Mouse (Mus musculus) hindbrain, postnatal 0 days (tissue): ENCODE measurements around the gene Cript. TPM values are rescaled to one million over a fixed set of nuclear protein-coding genes. Genes with fewer than 3 reads are reported as not detected.
"Not testable (repeated sequence)": the region's sequence is repeated elsewhere in the genome, so short reads cannot be mapped to it uniquely, and the experiment has no call there.

ENCODE experiments used
- ATAC-seq: fragments of 200-750 bp; cut with Nextera tagmentation; 2 replicates; pipeline ENCODE4 v1.8.0; 2017; ENCODE audit warnings: mild to moderate bottlenecking, moderate TSS enrichment, moderate library complexity
- DNase-seq: peaks from one replicate; pipeline ENCODE4 v3.0.0-alpha.2; 2015; ENCODE audit warnings: low spot score
- H3K27ac ChIP-seq: fragments of 300-500 bp; sonication (generic); 2 replicates; pipeline ENCODE4 v1.5.1; 2014; ENCODE audit warnings: mild to moderate bottlenecking
- H3K27me3 ChIP-seq: fragments of 300-500 bp; sonication (generic); 2 replicates; pipeline ENCODE4 v1.6.1; 2014; ENCODE audit warnings: low read length, mixed read lengths; ENCODE audit not compliant: insufficient read depth
- H3K36me3 ChIP-seq: fragments of 300-500 bp; sonication (generic); 2 replicates; pipeline ENCODE4 v1.6.1; 2014; ENCODE audit warnings: low read length, mixed read lengths; ENCODE audit not compliant: insufficient read depth
- H3K4me1 ChIP-seq: fragments of 300-500 bp; sonication (generic); 2 replicates; pipeline ENCODE4 v1.6.1; 2014; ENCODE audit warnings: antibody characterized with exemption, low read length, mixed read lengths; ENCODE audit not compliant: insufficient read depth
- H3K4me2 ChIP-seq: fragments of 300-500 bp; sonication (generic); 2 replicates; pipeline ENCODE4 v1.6.1; 2014; ENCODE audit warnings: low read depth, mild to moderate bottlenecking, low read length, moderate library complexity, mixed read lengths
- H3K4me3 ChIP-seq: fragments of 300-500 bp; sonication (generic); 2 replicates; pipeline ENCODE4 v1.5.1; 2014; ENCODE audit warnings: low read length
- H3K9ac ChIP-seq: fragments of 300-500 bp; sonication (generic); replicated peaks from 2 replicates; pipeline ENCODE4 v1.6.1; 2014; ENCODE audit warnings: mild to moderate bottlenecking, low read length, moderate library complexity, mixed read lengths
- H3K9me3 ChIP-seq: fragments of 300-500 bp; sonication (generic); 2 replicates; pipeline ENCODE4 v1.6.1; 2016; ENCODE audit warnings: low read length, mixed read lengths
- CTCF ChIP-seq: IDR thresholded peaks from 2 replicates; pipeline ENCODE4 v1.5.1; 2016; ENCODE audit warnings: antibody characterized with exemption, control low read depth, low read depth
- WGBS: fragments of 180-500 bp; shearing (Covaris S2); extraction: QIAGEN DNeasy Blood & Tissue Kit; methylation state at CpG from one replicate; pipeline ENCODE4 v1.1.7; 2014; 5-methylcytosine and 5-hydroxymethylcytosine counted together
- polyA plus RNA-seq: library from polyadenylated mRNA; unstranded; fragments of >200 nt; fragmentation: Nextera tagmentation; extraction: Ambion mirVana; gene quantifications from 2 replicates; pipeline ENCODE4 v1.2.1, GENCODE M21; 2015
- total RNA-seq: library from RNA; depleted of rRNA; stranded (reverse); fragments of >200 nt; gene quantifications from 2 replicates; pipeline ENCODE4 v1.2.3, GENCODE M21; 2014

Cript gene
- total and polyA plus RNA-seq, 2 experiments from 2014 or later = 37.3 to 184 TPM

DNA sequence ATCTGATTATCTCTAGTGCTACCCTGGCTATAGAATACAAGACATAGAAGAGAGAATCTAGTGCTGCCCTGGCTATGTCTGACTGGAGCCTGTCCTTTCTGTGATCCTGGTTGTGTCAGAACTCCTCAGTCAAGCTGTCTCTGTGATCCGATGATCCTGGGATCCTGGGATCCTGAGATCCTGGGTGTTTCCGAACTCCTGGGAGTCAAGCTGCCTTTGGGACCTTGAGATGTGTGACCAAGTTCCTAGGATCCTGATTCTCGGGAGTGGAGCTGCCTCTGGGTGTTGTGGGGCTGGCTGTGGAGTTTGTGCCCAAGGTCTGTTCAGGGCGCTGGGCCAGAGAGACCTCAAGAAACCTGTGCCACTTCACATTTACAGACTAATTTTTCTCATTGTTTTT is 43.6 kb downstream of the Cript start:
- Histone ChIP-seq H3K36me3 (no peaks in the 10 kb centered on the region), H3K4me3 (no peak overlapping the region), H3K9ac (no peak overlapping the region), H3K27me3 (no peaks in the 10 kb centered on the region), H3K4me1 (no peaks in the 10 kb centered on the region), H3K4me2 (no peak overlapping the region), H3K27ac (no peak overlapping the region), H3K9me3 (no peaks in the 10 kb centered on the region)
- TF ChIP-seq CTCF = no peak
- no peak for ATAC-seq
- 93% methylated on average over 4 of the region's 4 CpGs for WGBS
- no peak for DNase-seq

DNA sequence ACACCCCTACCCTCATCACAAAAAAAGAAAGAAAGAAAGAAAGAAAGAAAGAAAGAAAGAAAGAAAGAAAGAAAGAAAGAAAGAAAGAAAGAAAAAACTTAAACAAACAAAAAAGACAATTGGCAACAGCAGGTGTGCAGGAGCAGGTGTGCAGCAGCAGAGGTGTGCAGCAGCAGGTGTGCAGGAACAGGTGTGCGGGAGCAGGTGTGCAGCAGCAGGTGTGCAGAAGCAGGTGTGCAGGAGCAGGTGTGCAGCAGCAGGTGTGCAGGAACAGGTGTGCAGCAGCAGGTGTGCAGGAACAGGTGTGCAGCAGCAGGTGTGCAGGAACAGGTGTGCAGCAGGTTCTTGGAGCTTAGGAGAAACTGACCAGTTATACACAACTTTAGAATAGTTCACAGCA is 46.8 kb downstream of the Cript start:
- WGBS = 95% methylated on average over 1 of the region's 1 CpGs
- H3K9ac ChIP-seq, DNase-seq: not testable (repeated sequence)

DNA sequence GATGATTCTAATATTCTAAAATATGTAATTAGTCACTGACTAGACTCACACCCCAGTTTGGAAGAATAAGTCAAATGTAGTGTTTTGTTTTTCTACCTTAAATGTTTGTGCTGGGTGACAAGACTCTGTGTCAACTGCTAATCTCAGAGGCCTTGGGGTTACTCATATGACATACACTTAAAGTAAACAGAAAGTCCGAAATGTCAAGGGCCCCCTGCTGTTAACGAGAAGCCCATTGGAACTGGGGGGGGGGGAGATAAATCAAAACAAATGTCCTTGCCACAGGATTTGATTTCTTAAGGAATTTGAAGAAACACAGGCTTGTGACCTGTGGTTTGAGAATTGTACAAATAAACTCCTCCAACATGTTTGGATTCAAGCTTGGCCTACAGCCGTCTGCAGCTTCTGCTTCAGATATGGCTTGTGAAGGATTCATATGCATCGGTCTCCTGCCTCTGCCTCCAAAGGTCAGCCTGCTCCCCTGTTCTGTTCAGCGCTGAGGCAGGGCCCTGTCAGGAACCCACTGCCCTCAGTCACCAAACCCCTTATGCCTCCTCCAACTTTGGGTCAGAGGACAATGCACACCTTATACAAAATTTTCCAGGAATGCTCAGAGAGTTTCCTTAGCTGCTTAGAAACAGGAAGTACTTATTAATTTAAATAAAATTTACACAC is 47.6 kb downstream of the Cript start:
- DNase-seq = no peak
- H3K4me3 ChIP-seq = no peak overlapping the region

More for the DNA sequence above, 46.8 kb downstream of the Cript start:
- H3K4me1 ChIP-seq, H3K36me3 ChIP-seq, H3K4me2 ChIP-seq, H3K9me3 ChIP-seq, H3K27ac ChIP-seq, H3K4me3 ChIP-seq, H3K27me3 ChIP-seq, ATAC-seq: not testable (repeated sequence)

DNA sequence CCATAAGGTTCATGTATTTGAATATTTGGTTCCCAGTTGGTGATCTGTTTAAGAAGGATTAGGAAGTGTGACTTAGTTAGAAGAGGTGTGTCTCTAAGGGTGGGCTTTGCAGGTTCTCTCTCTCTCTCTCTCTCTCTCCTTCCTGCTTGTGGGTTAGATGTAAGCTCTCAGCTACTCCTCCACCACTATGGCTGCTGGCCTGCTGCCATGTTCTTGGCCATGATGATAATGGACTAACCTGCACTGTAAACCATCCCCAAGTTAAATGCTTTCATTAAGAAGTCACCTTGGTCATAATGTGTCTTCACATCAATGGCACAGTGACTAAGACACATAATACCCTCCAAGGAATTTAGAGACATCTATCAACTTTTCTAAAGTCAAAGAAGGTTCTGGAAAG is 48.1 kb downstream of the Cript start:
- H3K27ac ChIP-seq = no peak overlapping the region
- H3K9me3 ChIP-seq = no peaks in the 10 kb centered on the region
- H3K36me3 ChIP-seq = no peaks in the 10 kb centered on the region
- no peak overlapping the region for H3K4me2 ChIP-seq
- H3K9ac ChIP-seq = no peak overlapping the region
- no peak overlapping the region for H3K4me3 ChIP-seq
- ATAC-seq (no peak), DNase-seq (no peak)
- TF ChIP-seq CTCF = no peak
- H3K27me3 ChIP-seq = no peaks in the 10 kb centered on the region
- no peaks in the 10 kb centered on the region for H3K4me1 ChIP-seq

More for the DNA sequence above, 47.6 kb downstream of the Cript start:
- H3K9ac ChIP-seq = no peak overlapping the region
- TF ChIP-seq CTCF = no peak
- no peak overlapping the region for H3K4me2 ChIP-seq
- ATAC-seq = no peak
- H3K27ac ChIP-seq = no peak overlapping the region
- H3K27me3 ChIP-seq = no peaks in the 10 kb centered on the region
- no peaks in the 10 kb centered on the region for H3K4me1 ChIP-seq
- no peaks in the 10 kb centered on the region for H3K9me3 ChIP-seq
- WGBS = 73% methylated on average over 5 of the region's 5 CpGs
- no peaks in the 10 kb centered on the region for H3K36me3 ChIP-seq

DNA sequence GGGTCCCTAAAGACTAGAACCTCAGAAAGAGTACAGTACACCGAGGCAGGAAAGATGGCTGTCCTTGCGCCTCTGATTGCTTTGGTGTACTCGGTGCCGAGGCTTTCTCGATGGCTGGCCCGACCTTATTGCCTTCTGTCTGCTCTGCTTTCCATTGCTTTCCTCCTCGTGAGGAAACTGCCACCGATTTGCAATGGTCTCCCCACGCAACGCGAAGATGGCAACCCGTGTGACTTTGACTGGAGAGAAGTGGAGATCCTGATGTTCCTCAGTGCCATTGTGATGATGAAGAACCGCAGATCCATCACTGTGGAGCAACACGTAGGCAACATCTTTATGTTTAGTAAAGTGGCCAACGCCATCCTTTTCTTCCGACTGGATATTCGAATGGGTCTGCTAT is 52.9 kb downstream of the Cript start:
- not testable (repeated sequence) for H3K4me3 ChIP-seq, H3K27ac ChIP-seq, ATAC-seq, DNase-seq, H3K9ac ChIP-seq, H3K4me2 ChIP-seq, H3K36me3 ChIP-seq, H3K27me3 ChIP-seq, H3K4me1 ChIP-seq, H3K9me3 ChIP-seq
- 94% methylated on average over 17 of the region's 17 CpGs for WGBS

DNA sequence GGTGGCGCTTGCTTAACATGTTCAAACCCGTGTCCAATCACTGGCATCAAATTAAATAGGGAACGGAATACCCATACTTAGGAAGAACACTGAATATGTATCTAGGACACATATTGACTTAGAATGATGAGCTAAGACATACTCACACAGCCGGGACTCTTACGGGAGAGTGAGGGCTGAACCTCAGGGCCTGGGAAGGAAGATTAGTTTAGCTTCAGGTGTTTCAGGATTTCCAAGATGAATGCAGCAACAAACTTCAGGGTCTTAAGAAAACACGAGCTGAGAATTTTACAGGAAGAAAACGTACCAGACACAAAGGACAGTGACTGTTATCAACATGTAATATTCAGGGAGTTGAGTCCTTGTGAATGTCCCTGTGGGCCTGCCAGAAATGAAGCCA is 55.4 kb downstream of the Cript start:
- TF ChIP-seq CTCF = no peak
- H3K36me3 ChIP-seq = no peaks in the 10 kb centered on the region
- H3K9me3 ChIP-seq = no peaks in the 10 kb centered on the region
- H3K27ac ChIP-seq = no peak overlapping the region
- no peak overlapping the region for H3K4me2 ChIP-seq
- 87% methylated on average over 7 of the region's 7 CpGs for WGBS
- H3K4me3 ChIP-seq = no peak overlapping the region
- no peaks in the 10 kb centered on the region for H3K4me1 ChIP-seq
- H3K27me3 ChIP-seq = no peaks in the 10 kb centered on the region
- ATAC-seq = no peak
- H3K9ac ChIP-seq = no peak overlapping the region
- DNase-seq = no peak

DNA sequence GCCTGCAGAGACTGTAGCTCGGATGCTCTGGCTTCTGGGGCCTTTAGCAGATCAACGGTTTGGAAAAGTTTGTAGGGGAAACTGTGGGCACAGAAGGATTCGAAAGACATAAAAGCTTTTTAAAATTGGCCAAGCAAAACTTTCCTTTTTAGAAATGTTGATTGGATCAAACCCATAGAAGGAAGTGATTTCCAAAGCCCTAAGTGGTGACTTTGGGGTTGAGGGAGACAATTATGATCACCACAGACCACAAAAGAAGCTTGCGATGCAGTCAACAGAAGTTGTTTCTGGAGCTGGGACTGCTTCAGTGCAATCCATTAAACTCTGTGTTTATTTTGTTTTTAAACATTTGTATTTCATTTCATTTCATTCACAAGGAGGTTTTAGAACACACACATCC is 57.2 kb downstream of the Cript start:
- no peaks in the 10 kb centered on the region for H3K27me3 ChIP-seq
- no peak for ATAC-seq
- H3K4me1 ChIP-seq = no peaks in the 10 kb centered on the region
- no peak overlapping the region for H3K9ac ChIP-seq
- no peak overlapping the region for H3K27ac ChIP-seq
- no peak for TF ChIP-seq CTCF
- H3K9me3 ChIP-seq = no peaks in the 10 kb centered on the region
- no peak overlapping the region for H3K4me3 ChIP-seq
- DNase-seq = no peak
- H3K36me3 ChIP-seq = no peaks in the 10 kb centered on the region
- no peak overlapping the region for H3K4me2 ChIP-seq
- 78% methylated on average over 4 of the region's 4 CpGs for WGBS
